Mouse (Mus musculus): ENCODE measurements at regions not wholly inside any gene's neighbourhood (a gene's known extent, or its start where the extent isn't known, plus 50 kb on each side); places are given as distances from the start of the nearest gene placed in this dataset. TPM values are rescaled to one million over a fixed set of nuclear protein-coding genes. Genes with fewer than 3 reads are reported as not detected.
"Not testable (repeated sequence)": the region's sequence is repeated elsewhere in the genome, so short reads cannot be mapped to it uniquely, and the experiment has no call there.

- no peaks in the 10 kb centered on the region for H3K4me1 ChIP-seq
- no peak overlapping the region for H3K27ac ChIP-seq (replicated peaks)
- WGBS = 92% methylated on average over 1 of the region's 1 CpGs
- H3K36me3 ChIP-seq (replicated peaks) = no peaks in the 10 kb centered on the region
- H3K9me3 ChIP-seq = no peaks in the 10 kb centered on the region
- H3K4me3 ChIP-seq = no peak overlapping the region
- no peaks in the 10 kb centered on the region for H3K27me3 ChIP-seq (replicated peaks; ENCODE audit: low read depth, poor library complexity, severe bottlenecking)
- DNase-seq (ENCODE audit: low spot score) = no peak
Measured at GRCm38 (mm10) chr3:6427905-6428304, 192.3 kb downstream of the 1700008P02Rik start.

DNA sequence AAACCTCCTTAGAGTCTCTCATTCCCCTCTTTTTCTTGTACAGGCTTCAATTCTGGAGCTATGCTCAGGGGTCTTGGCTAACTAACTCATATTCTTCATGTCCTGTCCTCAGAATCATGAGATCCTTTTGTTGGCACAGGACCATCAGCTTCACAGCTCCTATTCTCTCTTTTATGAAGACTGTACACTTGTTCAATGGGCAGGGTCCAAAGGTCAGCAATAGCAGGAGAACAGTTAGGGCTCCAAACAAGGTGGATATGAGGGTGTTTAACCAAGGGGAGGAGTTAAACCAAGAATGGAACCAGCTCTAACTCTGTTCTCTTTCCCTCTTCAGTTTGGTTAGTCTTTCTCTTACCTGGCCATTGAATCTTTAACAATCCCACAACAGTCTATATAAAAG lies 219.4 kb downstream of the 1700008P02Rik start:
- no peak overlapping the region for H3K4me3 ChIP-seq
- no peak overlapping the region for H3K27ac ChIP-seq (replicated peaks)
- H3K36me3 ChIP-seq (replicated peaks) = no peaks in the 10 kb centered on the region
- DNase-seq (ENCODE audit: low spot score) = no peak
- H3K4me1 ChIP-seq = no peaks in the 10 kb centered on the region
- no peaks in the 10 kb centered on the region for H3K27me3 ChIP-seq (replicated peaks; ENCODE audit: low read depth, poor library complexity, severe bottlenecking)
- H3K9me3 ChIP-seq = no peaks in the 10 kb centered on the region

DNA sequence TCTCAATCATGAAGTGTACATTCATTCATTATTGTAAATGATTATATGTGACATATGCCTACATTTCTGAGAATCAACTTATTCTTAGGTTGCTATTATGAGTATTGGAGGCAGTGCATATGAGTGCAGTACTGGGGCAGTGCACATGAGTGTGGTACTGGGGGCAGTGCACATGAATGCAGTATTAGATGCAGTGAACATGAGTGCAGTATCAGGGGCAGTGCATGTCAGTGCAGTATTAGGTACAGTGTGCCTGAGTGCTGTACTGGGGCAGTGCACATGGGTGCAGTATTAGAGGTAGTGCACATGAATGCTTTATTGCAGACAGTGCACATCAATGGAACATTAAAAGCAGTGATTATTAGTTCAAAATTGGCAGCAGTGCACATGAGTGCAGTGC lies 234.6 kb downstream of the 1700008P02Rik start:
- Histone ChIP-seq H3K4me1 (0 out of 2 replicates have a peak, but pooled peaks cover 3% of the 10 kb centered on the region), H3K36me3 (replicated peaks) (no peaks in the 10 kb centered on the region), H3K27me3 (replicated peaks; ENCODE audit: low read depth, poor library complexity, severe bottlenecking) (no peaks in the 10 kb centered on the region), H3K27ac (replicated peaks) (no peak overlapping the region), H3K9me3 (no peaks in the 10 kb centered on the region), H3K4me3 (no peak overlapping the region)
- no peak for DNase-seq (ENCODE audit: low spot score)

GRCm38 (mm10) chr3:6382896-6383295 lies 237.3 kb downstream of the 1700008P02Rik start:
- no peaks in the 10 kb centered on the region for H3K27me3 ChIP-seq (replicated peaks; ENCODE audit: low read depth, poor library complexity, severe bottlenecking)
- no peak overlapping the region for H3K27ac ChIP-seq (replicated peaks)
- no peak for DNase-seq (ENCODE audit: low spot score)

GRCm38 (mm10) chr3:6382296-6382695 lies 237.9 kb downstream of the 1700008P02Rik start:
- H3K27ac ChIP-seq (replicated peaks) = no peak overlapping the region
- no peak for DNase-seq (ENCODE audit: low spot score)
- 30% methylated on average over 1 of the region's 1 CpGs for WGBS
- 0 out of 2 replicates have a peak, but pooled peaks cover 3% of the 10 kb centered on the region for H3K4me1 ChIP-seq
- H3K36me3 ChIP-seq (replicated peaks) = no peaks in the 10 kb centered on the region
- H3K4me3 ChIP-seq = no peak overlapping the region
- H3K27me3 ChIP-seq (replicated peaks; ENCODE audit: low read depth, poor library complexity, severe bottlenecking) = no peaks in the 10 kb centered on the region
- peaks cover 13% of the 10 kb centered on the region; the same call in 1 of the 2 replicates for H3K9me3 ChIP-seq

More at GRCm38 (mm10) chr3:6382896-6383295, 237.3 kb downstream of the 1700008P02Rik start:
- Histone ChIP-seq H3K36me3 (replicated peaks) (no peaks in the 10 kb centered on the region), H3K9me3 (peaks cover 10% of the 10 kb centered on the region; the same call in 1 of the 2 replicates), H3K4me3 (no peak overlapping the region), H3K4me1 (0 out of 2 replicates have a peak, but pooled peaks cover 3% of the 10 kb centered on the region)

- peaks cover 13% of the 10 kb centered on the region; the same call in 1 of the 2 replicates for H3K9me3 ChIP-seq
- H3K27ac ChIP-seq (replicated peaks) = no peak overlapping the region
- WGBS = 38% methylated on average over 5 of the region's 5 CpGs
- no peaks in the 10 kb centered on the region for H3K36me3 ChIP-seq (replicated peaks)
- H3K27me3 ChIP-seq (replicated peaks; ENCODE audit: low read depth, poor library complexity, severe bottlenecking) = no peaks in the 10 kb centered on the region
- H3K4me3 ChIP-seq = no peak overlapping the region
- DNase-seq (ENCODE audit: low spot score) = peak; percentile 20
- 0 out of 2 replicates have a peak, but pooled peaks cover 3% of the 10 kb centered on the region for H3K4me1 ChIP-seq
Measured at GRCm38 (mm10) chr3:6381732-6382131, 238.5 kb downstream of the 1700008P02Rik start.

GRCm38 (mm10) chr3:6339001-6339400 lies 281.2 kb downstream of the 1700008P02Rik start:
- H3K4me3 ChIP-seq; H3K4me1 ChIP-seq; DNase-seq (ENCODE audit: low spot score); H3K27ac ChIP-seq (replicated peaks); H3K9me3 ChIP-seq; H3K36me3 ChIP-seq (replicated peaks); H3K27me3 ChIP-seq (replicated peaks; ENCODE audit: low read depth, poor library complexity, severe bottlenecking): not testable (repeated sequence)
- WGBS = 96% methylated on average over 6 of the region's 21 CpGs

GRCm38 (mm10) chr3:6320818-6321504 lies 299.3 kb downstream of the 1700008P02Rik start:
- H3K27me3 ChIP-seq (replicated peaks; ENCODE audit: low read depth, poor library complexity, severe bottlenecking) = no peaks in the 10 kb centered on the region
- 76% methylated on average over 6 of the region's 6 CpGs for WGBS
- no peak overlapping the region for H3K4me3 ChIP-seq
- DNase-seq (ENCODE audit: low spot score) = no peak
- H3K4me1 ChIP-seq = no peaks in the 10 kb centered on the region
- no peaks in the 10 kb centered on the region for H3K36me3 ChIP-seq (replicated peaks)
- no peak overlapping the region for H3K27ac ChIP-seq (replicated peaks)
- H3K9me3 ChIP-seq = 0 out of 2 replicates have a peak, but pooled peaks cover 2% of the 10 kb centered on the region

DNA sequence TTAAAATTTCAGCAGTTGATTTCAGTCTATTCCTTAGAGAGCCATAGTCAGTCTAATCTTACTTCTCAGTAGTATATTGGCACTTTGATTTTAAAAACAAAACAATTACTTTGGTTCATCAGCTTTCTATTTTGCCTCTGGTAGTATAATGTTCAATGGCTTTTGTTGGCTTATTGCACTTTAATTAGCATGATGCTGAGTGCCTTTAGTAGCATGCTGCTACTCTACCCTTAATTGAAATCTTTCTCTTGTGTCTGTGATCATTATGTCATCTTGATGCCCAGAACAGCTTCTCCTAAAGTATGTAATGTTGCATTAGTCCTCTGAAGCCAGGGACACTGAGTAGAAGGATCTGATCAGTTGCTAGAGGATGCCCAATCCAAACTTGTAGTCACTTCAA lies 330.7 kb downstream of the 1700008P02Rik start:
- Histone ChIP-seq H3K9me3 (no peaks in the 10 kb centered on the region), H3K4me3 (no peak overlapping the region), H3K4me1 (no peaks in the 10 kb centered on the region), H3K27ac (replicated peaks) (no peak overlapping the region), H3K27me3 (replicated peaks; ENCODE audit: low read depth, poor library complexity, severe bottlenecking) (no peaks in the 10 kb centered on the region), H3K36me3 (replicated peaks) (no peaks in the 10 kb centered on the region)
- DNase-seq (ENCODE audit: low spot score) = no peak

DNA sequence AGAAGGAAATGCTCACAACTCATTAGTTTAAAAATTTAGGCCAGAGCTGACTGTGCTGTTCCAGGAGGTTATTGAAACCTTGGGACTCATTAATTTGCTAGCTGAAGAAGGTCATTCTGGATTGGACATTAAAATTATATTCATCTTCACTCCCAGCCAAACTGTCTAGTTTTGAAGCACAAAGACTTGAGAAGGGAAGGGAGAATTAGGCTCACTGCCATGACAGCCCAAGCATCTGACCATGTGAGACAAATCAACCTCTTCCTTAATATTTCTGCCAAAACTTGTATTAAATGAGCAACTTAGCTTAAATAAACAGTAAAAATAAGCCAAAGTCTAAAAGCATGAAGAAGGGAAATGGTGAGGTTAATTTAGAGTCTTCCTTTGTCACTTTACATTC lies 339.6 kb downstream of the 1700008P02Rik start:
- H3K27ac ChIP-seq (replicated peaks) = no peak overlapping the region
- H3K36me3 ChIP-seq (replicated peaks) = no peaks in the 10 kb centered on the region
- no peaks in the 10 kb centered on the region for H3K4me1 ChIP-seq
- H3K9me3 ChIP-seq = no peaks in the 10 kb centered on the region
- no peak overlapping the region for H3K4me3 ChIP-seq
- no peak for DNase-seq (ENCODE audit: low spot score)
- no peaks in the 10 kb centered on the region for H3K27me3 ChIP-seq (replicated peaks; ENCODE audit: low read depth, poor library complexity, severe bottlenecking)

Small RNAs in the stretch of these regions (microRNA-seq; reads per million reads assigned to microRNA genes)
- not detected for gene Gm23147

Data from embryonic facial prominence, embryonic 10.5 days (tissue).